Mouse (Mus musculus): ENCODE data around the gene Cdh22. TPM values are rescaled to one million over a fixed set of nuclear protein-coding genes. Genes with fewer than 3 reads are reported as not detected.

Cdh22 gene
- polyA plus RNA-seq, 1 experiment from 2014 or later: 0.57 TPM

- WGBS: 9% methylated on average over 12 of the region's 12 CpGs
- Histone ChIP-seq H3K4me1 (no peaks in the 10 kb centered on the region), H3K4me3 (replicated peaks) (no peak overlapping the region), H3K27ac (no peak overlapping the region), H3K9ac (no peak overlapping the region), H3K27me3 (replicated peaks) (0 out of 2 replicates have a peak, but pooled peaks cover 4% of the 10 kb centered on the region), H3K9me3 (no peaks in the 10 kb centered on the region), H3K4me2 (no peak overlapping the region), H3K36me3 (no peaks in the 10 kb centered on the region)
- ATAC-seq (ENCODE audit: insufficient read depth, low FRiP score, low read depth): no peak
These were observed 32.1 kb upstream of the Cdh22 start for GRCm38 (mm10) chr2:165266739-165267138.

DNA sequence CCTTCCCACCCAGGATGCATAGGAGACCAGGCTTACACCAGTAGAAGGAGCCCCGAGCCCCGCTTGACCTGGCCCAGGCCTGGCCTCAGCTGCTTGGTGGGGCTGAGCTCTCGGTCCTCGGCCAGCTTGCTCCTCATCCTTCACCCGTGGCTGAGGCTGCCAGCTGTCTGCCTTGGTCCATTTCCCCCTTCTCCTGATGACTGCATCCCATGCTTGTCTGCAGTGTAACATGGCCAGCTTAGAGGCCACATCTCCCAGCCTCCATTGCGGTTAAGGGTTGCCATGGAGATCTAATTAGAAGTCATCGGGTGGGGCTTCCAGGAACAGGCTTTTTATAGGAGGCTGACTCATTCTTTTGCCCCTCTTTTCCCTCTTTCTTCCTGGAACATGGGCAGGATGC lies 29.2 kb upstream of the Cdh22 start:
- Histone ChIP-seq H3K9me3 (no peaks in the 10 kb centered on the region), H3K27me3 (replicated peaks) (0 out of 2 replicates have a peak, but pooled peaks cover 4% of the 10 kb centered on the region), H3K4me1 (no peaks in the 10 kb centered on the region), H3K36me3 (no peaks in the 10 kb centered on the region), H3K9ac (no peak overlapping the region), H3K4me3 (replicated peaks) (no peak overlapping the region), H3K4me2 (no peak overlapping the region), H3K27ac (no peak overlapping the region)
- ATAC-seq (ENCODE audit: insufficient read depth, low FRiP score, low read depth): no peak
- WGBS: 55% methylated on average over 7 of the region's 7 CpGs

- H3K9ac ChIP-seq: no peak overlapping the region
- H3K27ac ChIP-seq: no peak overlapping the region
- H3K4me3 ChIP-seq (replicated peaks): no peak overlapping the region
- H3K4me1 ChIP-seq: no peaks in the 10 kb centered on the region
- 0 out of 2 replicates have a peak, but pooled peaks cover 4% of the 10 kb centered on the region for H3K27me3 ChIP-seq (replicated peaks)
- 58% methylated on average over 18 of the region's 18 CpGs for WGBS
- H3K4me2 ChIP-seq: no peak overlapping the region
- H3K9me3 ChIP-seq: no peaks in the 10 kb centered on the region
- ATAC-seq (ENCODE audit: insufficient read depth, low FRiP score, low read depth): no peak
- H3K36me3 ChIP-seq: no peaks in the 10 kb centered on the region
These were observed 27.8 kb upstream of the Cdh22 start for GRCm38 (mm10) chr2:165262274-165262990.

DNA sequence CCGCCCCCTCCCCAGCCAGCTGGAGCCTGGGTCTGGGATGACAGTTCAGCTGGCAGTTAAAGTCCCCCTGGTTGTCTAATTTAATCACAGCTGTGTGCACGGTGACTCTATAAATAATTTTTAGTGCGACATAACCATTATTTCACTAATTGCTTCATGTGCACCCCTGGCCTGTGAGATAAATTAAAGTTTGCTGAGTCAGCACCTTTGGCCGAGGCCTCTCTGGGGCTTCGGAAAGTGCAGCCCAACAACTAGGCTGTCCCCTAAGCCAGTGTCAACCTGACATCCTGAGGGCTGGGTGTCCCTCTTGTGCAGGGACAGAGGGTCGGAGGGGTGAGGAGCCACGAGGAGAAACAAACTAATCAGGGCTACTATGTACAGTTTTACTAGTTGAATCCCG lies 25.2 kb upstream of the Cdh22 start:
- H3K4me2 ChIP-seq: no peak overlapping the region
- H3K4me3 ChIP-seq (replicated peaks): no peak overlapping the region
- H3K4me1 ChIP-seq: no peaks in the 10 kb centered on the region
- H3K27ac ChIP-seq: no peak overlapping the region
- 74% methylated on average over 8 of the region's 8 CpGs for WGBS
- H3K27me3 ChIP-seq (replicated peaks): peaks cover 6% of the 10 kb centered on the region; the same call in 1 of the 2 replicates
- ATAC-seq (ENCODE audit: insufficient read depth, low FRiP score, low read depth): no peak
- H3K36me3 ChIP-seq: no peaks in the 10 kb centered on the region
- H3K9me3 ChIP-seq: no peaks in the 10 kb centered on the region
- no peak overlapping the region for H3K9ac ChIP-seq

DNA sequence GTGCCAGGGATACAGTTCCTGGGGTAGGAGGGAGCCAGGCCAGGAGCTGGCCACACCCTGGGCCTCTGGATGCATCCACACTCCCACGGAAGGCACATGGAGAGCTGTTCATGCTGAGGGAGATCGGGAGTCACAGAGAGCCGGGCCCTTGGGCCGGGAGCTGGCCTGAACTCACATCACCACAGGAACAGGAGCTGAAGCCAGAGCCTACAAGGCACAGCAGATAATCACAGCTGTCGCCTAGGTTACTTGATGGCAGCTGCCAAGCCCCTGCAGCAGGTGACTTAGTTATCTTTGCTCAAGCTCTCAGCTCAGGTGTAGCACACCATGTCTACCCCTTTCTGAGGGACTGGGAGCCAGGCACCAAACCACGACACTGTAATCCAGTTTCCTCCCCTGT lies 23.7 kb upstream of the Cdh22 start:
- Histone ChIP-seq H3K27me3 (replicated peaks) (peaks cover 22% of the 10 kb centered on the region), H3K4me2 (no peak overlapping the region), H3K27ac (no peak overlapping the region), H3K4me1 (no peaks in the 10 kb centered on the region), H3K9me3 (no peaks in the 10 kb centered on the region), H3K4me3 (replicated peaks) (no peak overlapping the region), H3K9ac (no peak overlapping the region), H3K36me3 (no peaks in the 10 kb centered on the region)
- WGBS: 67% methylated on average over 6 of the region's 6 CpGs
- no peak for ATAC-seq (ENCODE audit: insufficient read depth, low FRiP score, low read depth)

DNA sequence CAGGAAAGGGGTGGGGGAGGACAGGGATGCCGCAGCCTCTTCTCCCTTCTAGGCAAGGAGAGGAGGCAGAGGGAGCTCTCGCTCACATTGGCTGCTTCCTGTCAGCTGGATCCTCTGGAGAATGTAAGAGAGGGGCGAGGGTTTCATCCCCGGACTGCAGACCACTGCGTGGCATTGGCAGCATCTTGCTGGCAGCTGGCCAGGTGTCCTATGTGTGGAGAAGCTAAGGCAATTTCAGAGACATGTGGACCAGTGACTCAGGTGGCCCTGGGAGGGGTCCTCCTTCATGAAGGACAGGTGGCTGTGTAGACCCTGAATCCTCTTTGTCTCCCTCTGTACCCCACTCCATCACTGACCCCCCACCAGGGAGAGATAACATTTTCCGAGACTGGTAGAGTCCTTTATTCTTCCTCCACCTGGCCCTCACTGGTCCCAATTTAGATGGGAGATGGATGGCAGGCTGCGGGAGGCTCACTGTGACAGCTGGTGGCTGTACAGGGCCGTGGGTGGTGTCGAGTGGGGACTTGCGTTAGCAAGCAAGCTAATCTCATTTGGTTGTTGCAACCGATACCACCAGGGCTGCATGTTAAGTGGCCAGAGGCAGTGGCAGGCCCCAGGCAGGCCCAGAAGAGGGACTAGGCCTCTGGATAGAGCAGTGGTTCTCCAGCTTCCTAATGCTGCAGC lies 22.6 kb upstream of the Cdh22 start:
- Histone ChIP-seq H3K27ac (no peak overlapping the region), H3K4me2 (no peak overlapping the region), H3K9ac (no peak overlapping the region), H3K4me3 (replicated peaks) (no peak overlapping the region), H3K9me3 (no peaks in the 10 kb centered on the region), H3K36me3 (no peaks in the 10 kb centered on the region), H3K27me3 (replicated peaks) (peaks cover 31% of the 10 kb centered on the region), H3K4me1 (no peaks in the 10 kb centered on the region)
- WGBS: 45% methylated on average over 11 of the region's 11 CpGs
- ATAC-seq (ENCODE audit: insufficient read depth, low FRiP score, low read depth): no peak

DNA sequence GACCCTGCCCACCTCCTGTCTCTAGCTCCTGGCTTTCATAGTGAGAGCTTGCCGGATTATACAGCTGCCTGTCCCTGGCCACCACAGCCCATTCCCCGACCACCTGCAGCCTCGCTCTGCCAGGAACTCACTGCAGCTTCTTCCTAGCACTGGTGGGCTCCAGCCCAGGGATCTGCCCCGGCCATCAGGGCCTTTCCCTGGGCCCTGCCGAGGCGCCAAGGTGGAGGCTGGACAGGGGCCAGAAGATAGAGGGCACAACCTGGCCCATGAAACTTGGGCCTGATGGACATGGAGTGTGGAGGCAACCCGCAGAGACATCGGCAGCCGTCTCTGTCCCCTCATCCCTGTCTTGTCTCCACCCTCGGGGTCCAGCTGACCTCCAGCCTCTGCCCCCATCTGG lies 21.6 kb upstream of the Cdh22 start:
- no peak overlapping the region for H3K4me3 ChIP-seq (replicated peaks)
- no peak overlapping the region for H3K9ac ChIP-seq
- ATAC-seq (ENCODE audit: insufficient read depth, low FRiP score, low read depth): no peak
- no peak overlapping the region for H3K27ac ChIP-seq
- 72% methylated on average over 10 of the region's 10 CpGs for WGBS
- no peaks in the 10 kb centered on the region for H3K9me3 ChIP-seq
- peaks cover 31% of the 10 kb centered on the region for H3K27me3 ChIP-seq (replicated peaks)
- no peak overlapping the region for H3K4me2 ChIP-seq
- no peaks in the 10 kb centered on the region for H3K36me3 ChIP-seq
- no peaks in the 10 kb centered on the region for H3K4me1 ChIP-seq

DNA sequence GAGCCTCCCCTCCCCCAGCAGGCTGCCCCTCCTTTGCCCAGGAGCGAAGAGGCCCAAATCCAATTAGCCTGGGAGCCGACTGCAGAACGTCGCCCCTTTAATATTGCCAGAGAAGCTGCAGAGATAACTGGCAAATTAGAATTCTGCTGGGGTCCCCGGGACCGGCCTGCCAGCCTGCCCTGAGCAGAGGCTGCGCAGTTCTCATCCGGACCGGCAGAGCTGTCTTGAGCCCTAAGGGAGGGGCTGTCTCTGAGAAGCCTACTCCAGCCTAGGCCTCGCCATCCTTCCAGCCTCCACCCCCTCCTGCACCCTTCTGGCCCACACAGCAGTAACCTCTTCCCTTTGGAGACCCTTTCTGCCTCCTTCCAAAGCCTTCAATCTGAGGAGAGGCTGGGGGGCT lies 19.2 kb upstream of the Cdh22 start:
- Histone ChIP-seq H3K27ac (no peak overlapping the region), H3K9ac (no peak overlapping the region), H3K27me3 (replicated peaks) (peaks cover 31% of the 10 kb centered on the region), H3K4me1 (no peaks in the 10 kb centered on the region), H3K4me3 (replicated peaks) (no peak overlapping the region), H3K36me3 (no peaks in the 10 kb centered on the region), H3K9me3 (no peaks in the 10 kb centered on the region), H3K4me2 (no peak overlapping the region)
- no peak for ATAC-seq (ENCODE audit: insufficient read depth, low FRiP score, low read depth)
- 13% methylated on average over 10 of the region's 10 CpGs for WGBS

DNA sequence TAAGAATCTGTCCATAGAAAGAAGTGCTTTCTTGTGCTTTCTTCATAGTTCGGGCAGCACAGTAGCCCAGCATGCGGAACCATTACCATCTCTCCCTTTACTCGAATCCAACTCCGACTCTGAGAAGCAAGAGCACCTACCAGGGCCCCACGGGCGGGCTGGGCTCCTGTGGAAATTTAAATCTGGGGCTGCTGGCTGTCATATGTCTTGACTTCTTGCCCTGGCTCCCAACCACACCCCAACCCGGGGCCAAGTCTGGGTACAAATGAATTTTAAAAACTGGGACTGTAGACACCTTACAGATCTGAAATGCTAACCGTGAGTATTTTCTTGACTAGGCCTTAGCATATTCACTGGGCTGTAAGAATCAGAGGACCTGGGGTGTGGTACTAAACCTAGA lies 18.6 kb upstream of the Cdh22 start:
- H3K9me3 ChIP-seq: no peaks in the 10 kb centered on the region
- H3K4me2 ChIP-seq: no peak overlapping the region
- no peak for ATAC-seq (ENCODE audit: insufficient read depth, low FRiP score, low read depth)
- no peak overlapping the region for H3K4me3 ChIP-seq (replicated peaks)
- 73% methylated on average over 8 of the region's 8 CpGs for WGBS
- no peak overlapping the region for H3K27ac ChIP-seq
- no peaks in the 10 kb centered on the region for H3K4me1 ChIP-seq
- no peaks in the 10 kb centered on the region for H3K36me3 ChIP-seq
- no peak overlapping the region for H3K9ac ChIP-seq
- peaks cover 31% of the 10 kb centered on the region for H3K27me3 ChIP-seq (replicated peaks)

DNA sequence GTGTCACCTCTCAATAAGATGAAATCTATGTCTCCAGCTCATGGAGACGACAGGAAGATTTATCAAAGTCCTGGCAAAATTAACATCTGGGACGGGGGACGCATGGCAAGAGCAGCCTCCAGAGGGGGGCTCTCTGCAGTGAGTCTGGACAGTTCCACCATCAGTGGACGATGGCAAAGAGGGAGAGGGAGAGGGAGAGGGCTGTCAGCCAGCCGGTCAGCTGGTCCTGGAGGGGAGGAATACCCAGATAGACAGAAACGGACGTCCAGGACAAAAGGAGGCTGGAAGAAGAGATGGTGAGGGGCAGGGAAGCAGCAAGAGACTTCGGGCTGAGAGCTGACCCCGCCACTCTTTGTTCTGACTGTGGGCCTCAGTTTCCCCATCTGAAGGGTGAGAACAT lies 18.1 kb upstream of the Cdh22 start:
- no peak overlapping the region for H3K9ac ChIP-seq
- H3K4me1 ChIP-seq: no peaks in the 10 kb centered on the region
- peaks cover 31% of the 10 kb centered on the region for H3K27me3 ChIP-seq (replicated peaks)
- H3K27ac ChIP-seq: no peak overlapping the region
- H3K4me3 ChIP-seq (replicated peaks): no peak overlapping the region
- no peaks in the 10 kb centered on the region for H3K9me3 ChIP-seq
- no peak for ATAC-seq (ENCODE audit: insufficient read depth, low FRiP score, low read depth)
- H3K4me2 ChIP-seq: no peak overlapping the region
- no peaks in the 10 kb centered on the region for H3K36me3 ChIP-seq
- 50% methylated on average over 9 of the region's 9 CpGs for WGBS

DNA sequence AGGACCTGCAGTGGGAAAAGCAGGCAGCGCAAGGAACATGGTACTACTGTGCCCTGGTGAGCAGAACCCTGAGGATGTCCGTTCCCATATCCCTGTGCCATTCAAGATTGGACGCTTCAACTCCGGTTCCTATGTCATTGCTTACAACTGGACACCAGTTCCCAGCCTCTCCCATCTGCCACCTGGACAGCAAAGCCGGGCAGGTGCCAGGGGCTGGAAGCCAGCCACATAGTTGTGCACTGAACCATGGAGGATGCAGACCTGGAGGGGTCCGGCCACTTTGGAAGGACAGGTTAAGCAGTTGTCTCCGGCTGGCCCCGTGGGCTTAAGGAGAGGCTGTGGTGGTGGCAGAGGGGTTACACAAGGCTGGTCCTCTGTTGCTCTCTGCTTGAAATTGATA lies 17.7 kb upstream of the Cdh22 start:
- no peak for ATAC-seq (ENCODE audit: insufficient read depth, low FRiP score, low read depth)

GRCm38 (mm10) chr2:165250903-165251302 lies 16.2 kb upstream of the Cdh22 start:
- H3K4me3 ChIP-seq (replicated peaks): no peak overlapping the region
- H3K27ac ChIP-seq: no peak overlapping the region
- H3K36me3 ChIP-seq: no peaks in the 10 kb centered on the region
- 32% methylated on average over 1 of the region's 1 CpGs for WGBS
- H3K4me1 ChIP-seq: no peaks in the 10 kb centered on the region
- H3K4me2 ChIP-seq: no peak overlapping the region
- no peak overlapping the region for H3K9ac ChIP-seq
- ATAC-seq (ENCODE audit: insufficient read depth, low FRiP score, low read depth): no peak
- H3K27me3 ChIP-seq (replicated peaks): peaks cover 40% of the 10 kb centered on the region
- H3K9me3 ChIP-seq: no peaks in the 10 kb centered on the region

More for the DNA sequence above, 17.7 kb upstream of the Cdh22 start:
- H3K36me3 ChIP-seq: no peaks in the 10 kb centered on the region
- H3K4me1 ChIP-seq: no peaks in the 10 kb centered on the region
- no peak overlapping the region for H3K4me3 ChIP-seq (replicated peaks)
- no peaks in the 10 kb centered on the region for H3K9me3 ChIP-seq
- H3K4me2 ChIP-seq: no peak overlapping the region
- no peak overlapping the region for H3K9ac ChIP-seq
- 76% methylated on average over 8 of the region's 8 CpGs for WGBS
- peaks cover 35% of the 10 kb centered on the region for H3K27me3 ChIP-seq (replicated peaks)
- no peak overlapping the region for H3K27ac ChIP-seq

All from stomach, embryonic 15.5 days (tissue).